Mouse (Mus musculus) c-Kit-positive CD71-positive TER-119-negative erythroid progenitor cells, embryonic 14.5 days (primary cell): ENCODE results near the gene Anxa1.
A peak's percentile ranks its signal among the peaks of the same experiment; 100 is the strongest.

ENCODE experiments used
- DNase-seq: peaks from one replicate; pipeline ENCODE4 v3.0.0-alpha.2; 2013; ENCODE audit warnings: low read depth

Anxa1 gene

DNA sequence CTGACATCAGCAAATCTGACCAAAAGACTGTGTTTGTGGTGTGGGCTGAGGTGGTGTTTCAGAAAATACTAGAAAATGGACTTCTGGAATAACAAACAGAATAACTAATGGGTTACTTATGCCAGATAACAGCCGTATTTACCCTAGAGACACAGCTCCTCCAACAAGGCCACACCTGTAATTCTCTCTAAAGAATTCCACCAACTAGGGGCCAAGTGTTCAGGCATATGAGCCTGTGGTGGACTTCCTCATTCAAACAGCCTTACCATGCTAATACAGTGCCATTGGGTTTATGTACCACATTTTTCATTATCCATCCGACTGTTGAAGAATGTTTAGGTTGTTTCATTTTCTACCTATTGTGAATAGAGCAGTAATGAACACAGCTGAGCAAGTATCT lies 20.6 kb downstream of the Anxa1 start:
- no peak for DNase-seq

DNA sequence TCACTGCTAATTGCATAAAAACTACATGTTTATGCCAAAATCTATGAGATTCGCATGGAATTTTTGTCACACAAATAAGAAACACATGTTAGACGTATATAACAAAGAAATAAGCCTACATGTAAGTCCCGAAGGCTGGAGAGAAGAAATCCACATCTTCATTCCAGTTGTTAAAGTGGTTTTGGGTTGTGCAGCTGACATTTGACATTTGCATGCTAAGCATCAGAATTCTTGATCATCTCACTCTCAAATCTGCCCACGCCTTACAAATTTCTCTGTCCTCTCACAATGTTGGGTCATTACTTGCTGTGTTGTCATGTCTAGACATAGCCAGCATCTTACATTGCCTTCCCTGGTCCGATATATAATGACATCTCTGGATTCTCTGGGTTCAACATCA lies 24.2 kb downstream of the Anxa1 start:
- no peak for DNase-seq

DNA sequence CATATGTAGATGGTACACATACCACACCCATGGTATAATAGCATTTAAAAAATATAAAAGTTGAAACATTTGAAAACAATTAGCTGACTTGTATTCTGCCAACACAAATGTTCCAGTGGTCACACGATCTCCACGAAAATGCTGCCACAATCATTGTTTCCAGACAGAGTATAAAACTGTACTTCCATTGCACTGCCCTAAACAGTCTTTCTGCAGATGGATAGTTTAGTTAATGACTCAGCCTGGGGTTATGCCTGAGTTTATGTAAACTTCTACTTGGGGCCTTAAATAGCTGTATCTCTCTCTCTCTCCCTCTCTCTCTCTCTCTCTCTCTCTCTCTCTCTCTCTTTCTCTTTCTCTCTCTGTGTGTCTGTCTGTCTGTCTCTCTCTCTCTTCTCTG lies 24.7 kb downstream of the Anxa1 start:
- DNase-seq = no peak

DNA sequence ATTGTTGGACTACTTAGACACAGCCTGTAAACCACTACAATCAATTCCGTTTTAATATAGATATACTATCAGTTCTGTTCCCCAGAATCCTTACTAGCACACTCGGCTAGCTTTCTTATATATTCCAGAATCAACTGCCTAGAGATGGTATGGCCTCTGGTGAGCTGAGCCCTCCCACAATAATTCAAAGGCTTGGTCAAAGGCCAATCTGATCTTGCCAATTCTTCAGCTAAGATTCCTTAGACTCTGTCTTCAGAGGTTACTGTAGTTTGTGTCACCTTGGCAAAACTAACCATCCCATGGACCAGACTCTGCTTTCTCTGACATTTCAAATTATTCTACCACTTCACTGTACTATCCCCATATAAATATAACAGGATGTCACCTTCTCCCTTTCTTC lies 25.4 kb downstream of the Anxa1 start:
- no peak for DNase-seq

DNA sequence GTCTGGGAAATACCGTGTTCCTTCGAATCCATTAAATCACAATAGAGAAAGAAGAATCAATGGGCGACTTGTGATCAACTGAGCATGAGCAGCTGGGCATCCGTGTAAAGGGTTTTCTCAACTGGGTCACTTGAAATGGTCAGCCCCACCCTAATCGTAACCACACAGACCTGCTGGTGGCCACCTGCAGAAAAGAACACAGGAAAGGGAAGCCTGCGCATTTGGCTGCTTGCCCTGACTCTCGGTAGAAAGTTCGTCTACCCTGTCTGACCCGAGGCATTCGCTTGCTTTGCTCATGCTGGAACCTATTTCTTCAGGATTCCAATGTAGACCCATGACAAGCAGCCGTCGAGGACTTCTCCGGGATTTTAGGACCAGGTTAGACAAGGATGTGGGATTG lies 25.8 kb downstream of the Anxa1 start:
- no peak for DNase-seq

GRCm38 (mm10) chr19:20363221-20363620 lies 27.5 kb downstream of the Anxa1 start:
- DNase-seq = peak; percentile 11

DNA sequence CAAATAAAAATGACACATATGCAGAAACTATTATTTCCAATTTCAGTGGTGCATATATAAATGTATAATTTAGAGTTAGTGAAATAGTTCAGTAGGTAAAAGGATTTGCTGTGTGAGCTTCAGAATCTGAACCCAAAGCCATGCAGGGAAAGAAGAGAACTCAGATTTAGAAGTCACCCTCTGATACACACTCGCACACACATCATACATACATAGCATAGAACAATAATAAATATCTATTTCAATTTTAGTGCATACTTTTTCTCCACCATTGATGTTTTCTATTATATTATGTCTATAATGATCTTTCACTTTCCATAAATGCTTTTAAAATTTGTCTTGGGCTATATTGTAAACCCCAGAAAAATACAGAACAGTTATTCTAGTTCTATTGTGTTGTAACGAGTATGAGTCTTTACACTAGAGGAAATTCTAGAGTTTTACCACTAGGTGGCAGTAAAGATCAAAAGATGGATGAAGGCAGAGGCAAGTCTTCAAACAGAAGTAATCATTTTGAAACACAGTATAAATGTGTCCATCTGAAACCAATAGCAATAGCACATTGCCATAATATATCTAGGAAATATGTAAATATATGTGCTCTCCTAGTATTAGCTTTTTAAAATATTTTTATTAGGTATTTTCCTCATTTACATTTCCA lies 28.7 kb downstream of the Anxa1 start:
- DNase-seq = no peak

DNA sequence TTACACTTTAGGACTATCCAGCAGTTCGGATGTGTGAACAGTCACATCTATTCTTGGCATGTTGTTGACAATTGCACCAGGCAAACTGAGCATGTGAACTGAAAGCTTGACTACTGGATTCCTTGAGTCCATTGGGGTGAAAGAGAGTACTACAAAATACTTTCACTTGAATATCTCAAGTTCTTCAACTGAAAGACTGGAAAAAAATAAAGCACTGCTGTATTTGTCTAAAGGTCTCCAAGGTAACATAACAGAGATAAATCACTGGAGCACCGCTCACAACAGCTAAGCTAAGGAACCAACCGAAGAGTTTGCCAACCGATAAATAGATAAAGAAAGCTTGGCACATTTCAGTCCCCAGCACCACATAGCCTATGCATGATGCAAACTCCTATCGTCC lies 32.1 kb downstream of the Anxa1 start:
- no peak for DNase-seq

GRCm38 (mm10) chr19:20345317-20345917 lies 45.3 kb downstream of the Anxa1 start:
- DNase-seq = peak; percentile 46

DNA sequence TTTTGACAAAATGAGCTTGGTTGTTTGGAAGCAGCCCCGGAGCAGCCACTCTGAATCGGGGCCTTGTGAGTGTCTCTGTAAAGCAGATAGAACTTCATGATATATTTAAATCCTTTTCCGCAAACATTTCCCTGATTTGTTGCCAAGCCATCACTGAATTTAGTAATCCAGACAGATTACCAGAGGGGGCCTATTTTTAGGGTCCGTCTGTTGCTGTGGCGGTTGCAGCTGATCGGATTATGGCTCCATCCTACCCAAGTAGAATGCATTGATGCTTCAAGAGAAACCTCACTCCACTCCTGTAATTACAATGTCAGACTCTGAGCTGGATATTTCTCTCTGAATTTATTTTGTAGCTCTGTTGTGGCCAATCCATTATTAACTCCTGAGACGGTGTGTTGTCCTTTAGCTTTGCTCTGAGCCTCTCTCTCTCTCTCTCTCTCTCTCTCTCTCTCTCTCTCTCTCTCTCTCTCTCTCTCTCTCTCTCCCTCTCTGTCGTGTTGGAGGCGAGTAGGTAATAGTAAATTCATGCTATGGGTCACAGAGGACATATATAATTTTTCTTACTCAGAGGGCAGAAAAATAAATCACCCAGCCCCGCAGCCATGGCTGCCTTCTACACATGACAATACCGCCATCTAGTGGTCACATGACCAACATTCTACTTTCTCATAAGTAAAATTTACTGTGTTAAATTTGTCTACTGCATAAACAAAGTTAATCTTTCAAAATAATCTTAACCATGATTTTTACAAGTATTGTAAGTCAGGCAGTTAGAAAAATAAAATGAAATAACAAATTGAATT lies 46.0 kb downstream of the Anxa1 start:
- peak; percentile 29 for DNase-seq

GRCm38 (mm10) chr19:20344052-20344451 lies 46.7 kb downstream of the Anxa1 start:
- no peak for DNase-seq
